Mouse (Mus musculus): Measurements from ENCODE around the gene Col5a1. TPM values are rescaled to one million over a fixed set of nuclear protein-coding genes. Genes with fewer than 3 reads are reported as not detected.

Col5a1 gene
- polyA plus RNA-seq, 1 experiment from 2014 or later: 37.4 TPM

- peaks cover 69% of the 10 kb centered on the region for H3K36me3 ChIP-seq
- DNase-seq (ENCODE audit: low spot score): no peak
- H3K27ac ChIP-seq: peak overlapping the region; percentile 68
- no peak overlapping the region for H3K4me3 ChIP-seq
- peaks cover 16% of the 10 kb centered on the region for H3K4me1 ChIP-seq
- H3K9me3 ChIP-seq: no peaks in the 10 kb centered on the region
- 0 out of 2 replicates have a peak, but pooled peaks cover 4% of the 10 kb centered on the region for H3K27me3 ChIP-seq (ENCODE audit: insufficient read depth, poor library complexity, severe bottlenecking)
- 80% methylated on average over 3 of the region's 3 CpGs for WGBS
Observed at GRCm38 (mm10) chr2:28000660-28001059, 114.4 kb downstream of the Col5a1 start.

DNA sequence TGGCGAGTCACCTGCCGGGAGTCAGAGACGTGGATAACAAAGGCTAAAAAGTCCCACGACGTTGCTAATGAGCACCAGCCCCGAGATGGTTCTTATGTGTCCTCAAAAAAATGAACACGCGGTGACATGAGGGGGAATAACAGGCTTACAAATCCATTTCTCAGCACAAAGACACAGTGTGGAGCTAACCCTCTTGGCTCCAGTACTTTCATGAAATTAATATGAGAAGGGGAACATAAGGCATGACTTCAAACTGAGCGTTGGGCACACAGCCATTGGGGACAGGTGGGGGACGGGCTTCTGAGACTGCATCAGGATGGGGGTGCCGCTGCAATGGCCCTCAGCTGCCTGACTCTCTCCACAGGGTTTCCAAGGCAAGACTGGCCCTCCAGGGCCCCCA is 115.0 kb downstream of the Col5a1 start:
- H3K27me3 ChIP-seq (ENCODE audit: insufficient read depth, poor library complexity, severe bottlenecking): 0 out of 2 replicates have a peak, but pooled peaks cover 4% of the 10 kb centered on the region
- H3K4me3 ChIP-seq: no peak overlapping the region
- no peak for DNase-seq (ENCODE audit: low spot score)
- peaks cover 69% of the 10 kb centered on the region for H3K36me3 ChIP-seq
- no peaks in the 10 kb centered on the region for H3K9me3 ChIP-seq
- peaks cover 20% of the 10 kb centered on the region for H3K4me1 ChIP-seq
- peak overlapping the region; percentile 68; the same call in 1 of the 2 replicates for H3K27ac ChIP-seq
- WGBS: 88% methylated on average over 11 of the region's 11 CpGs

DNA sequence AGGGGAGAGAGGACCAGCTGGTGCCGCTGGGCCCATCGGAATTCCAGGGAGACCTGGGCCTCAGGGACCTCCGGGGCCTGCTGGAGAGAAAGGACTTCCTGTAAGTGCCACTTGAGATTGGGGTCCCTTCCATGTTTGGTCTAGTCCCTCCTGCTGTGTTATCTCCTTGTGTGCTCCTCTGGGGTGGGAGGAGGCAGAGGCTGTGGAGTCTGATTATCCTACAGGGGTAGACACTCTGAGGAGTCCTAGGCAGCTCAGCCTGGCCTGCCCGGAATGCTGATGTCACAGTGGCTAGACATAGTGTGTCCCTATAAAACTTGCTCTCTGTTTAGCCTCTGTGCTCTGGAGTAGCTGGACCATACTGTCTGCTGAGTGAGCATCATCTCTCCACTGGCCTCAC is 119.0 kb downstream of the Col5a1 start:
- peak; percentile 90 for DNase-seq (ENCODE audit: low spot score)
- Histone ChIP-seq H3K9me3 (no peaks in the 10 kb centered on the region), H3K4me3 (no peak overlapping the region), H3K27me3 (ENCODE audit: insufficient read depth, poor library complexity, severe bottlenecking) (0 out of 2 replicates have a peak, but pooled peaks cover 4% of the 10 kb centered on the region), H3K36me3 (peaks cover 56% of the 10 kb centered on the region), H3K27ac (peak overlapping the region; percentile 80), H3K4me1 (peaks cover 33% of the 10 kb centered on the region)
- WGBS: 42% methylated on average over 4 of the region's 4 CpGs

DNA sequence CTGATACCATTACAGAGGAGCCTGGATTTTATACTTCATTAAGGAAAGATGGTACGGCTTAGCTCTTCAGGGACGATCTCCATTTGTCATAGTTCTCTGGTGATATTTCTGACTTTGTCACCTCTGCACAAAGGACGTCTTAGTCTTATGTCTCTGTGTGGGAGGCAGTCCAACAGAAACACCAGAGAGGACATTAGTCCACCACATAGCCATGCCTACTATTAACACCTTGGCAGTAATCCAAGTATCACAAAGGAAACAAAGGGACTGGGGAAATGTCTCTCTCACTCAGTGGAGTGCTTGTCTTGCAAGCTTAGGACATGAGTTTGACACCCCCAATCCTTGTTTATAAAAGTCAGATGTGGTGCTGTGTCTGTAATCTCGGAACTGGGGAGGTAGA is 122.0 kb downstream of the Col5a1 start:
- peaks cover 33% of the 10 kb centered on the region for H3K4me1 ChIP-seq
- H3K36me3 ChIP-seq: peaks cover 70% of the 10 kb centered on the region
- H3K27me3 ChIP-seq (ENCODE audit: insufficient read depth, poor library complexity, severe bottlenecking): 0 out of 2 replicates have a peak, but pooled peaks cover 4% of the 10 kb centered on the region
- 77% methylated on average over 4 of the region's 4 CpGs for WGBS
- H3K9me3 ChIP-seq: no peaks in the 10 kb centered on the region
- no peak for DNase-seq (ENCODE audit: low spot score)
- H3K27ac ChIP-seq: no peak overlapping the region
- H3K4me3 ChIP-seq: no peak overlapping the region

- Histone ChIP-seq H3K27ac (0 out of 2 replicates have a peak overlapping the region, but pooled peaks have one; percentile 5), H3K27me3 (ENCODE audit: insufficient read depth, poor library complexity, severe bottlenecking) (no peaks in the 10 kb centered on the region), H3K36me3 (peaks cover 80% of the 10 kb centered on the region), H3K9me3 (no peaks in the 10 kb centered on the region), H3K4me1 (peaks cover 15% of the 10 kb centered on the region; the same call in 1 of the 2 replicates), H3K4me3 (no peak overlapping the region)
- 79% methylated on average over 3 of the region's 3 CpGs for WGBS
- no peak for DNase-seq (ENCODE audit: low spot score)
Observed at GRCm38 (mm10) chr2:28012367-28012766, 126.1 kb downstream of the Col5a1 start.

DNA sequence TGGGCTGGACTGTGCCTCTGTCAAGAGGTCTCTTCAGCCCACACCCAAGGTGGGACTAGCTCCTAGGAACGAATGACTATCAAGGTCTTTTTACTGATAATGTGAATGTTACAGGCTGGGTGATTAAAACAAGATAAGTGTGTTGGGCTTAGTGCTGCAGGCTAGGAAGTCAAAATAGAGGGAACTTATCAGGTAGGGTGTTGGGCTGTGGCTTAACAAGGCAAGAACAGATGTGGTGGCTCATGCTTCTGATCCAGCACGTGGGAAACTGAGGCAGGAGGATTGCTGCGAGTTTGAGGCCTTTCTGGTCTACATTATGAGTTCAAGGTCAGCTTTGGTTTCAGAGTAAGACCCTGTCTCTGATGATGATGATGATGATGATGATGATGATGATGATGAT is 128.6 kb downstream of the Col5a1 start:
- DNase-seq (ENCODE audit: low spot score): no peak
- 75% methylated on average over 3 of the region's 3 CpGs for WGBS
- no peaks in the 10 kb centered on the region for H3K9me3 ChIP-seq
- H3K4me1 ChIP-seq: no peaks in the 10 kb centered on the region
- peaks cover 91% of the 10 kb centered on the region for H3K36me3 ChIP-seq
- no peak overlapping the region for H3K27ac ChIP-seq
- H3K4me3 ChIP-seq: no peak overlapping the region
- no peaks in the 10 kb centered on the region for H3K27me3 ChIP-seq (ENCODE audit: insufficient read depth, poor library complexity, severe bottlenecking)

GRCm38 (mm10) chr2:28024416-28024815 is 138.2 kb downstream of the Col5a1 start:
- no peak overlapping the region for H3K27ac ChIP-seq

DNA sequence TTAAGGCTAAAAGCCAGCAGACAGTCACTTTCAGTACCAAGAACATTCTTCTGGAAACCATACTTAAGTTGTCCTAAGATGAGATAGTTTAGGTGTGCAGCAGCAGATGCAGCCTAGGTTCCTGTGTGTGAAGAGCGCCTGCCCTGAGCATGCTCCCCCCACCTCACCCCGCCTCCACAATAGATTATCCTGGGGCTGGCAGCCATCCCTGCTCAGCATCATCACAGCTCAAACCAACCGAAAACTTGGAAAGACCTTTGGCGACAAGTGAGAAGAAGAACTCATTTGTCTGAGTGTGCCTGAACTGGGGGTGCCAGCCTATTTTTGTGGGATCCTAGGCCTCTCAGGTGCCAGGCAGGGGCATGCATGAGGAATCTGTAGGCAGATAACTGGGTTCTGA is 139.6 kb downstream of the Col5a1 start:
- Histone ChIP-seq H3K36me3 (peaks cover 81% of the 10 kb centered on the region), H3K4me3 (no peak overlapping the region), H3K4me1 (0 out of 2 replicates have a peak, but pooled peaks cover under 1% of the 10 kb centered on the region), H3K27ac (no peak overlapping the region), H3K9me3 (no peaks in the 10 kb centered on the region), H3K27me3 (ENCODE audit: insufficient read depth, poor library complexity, severe bottlenecking) (no peaks in the 10 kb centered on the region)
- DNase-seq (ENCODE audit: low spot score): no peak
- WGBS: 90% methylated on average over 4 of the region's 4 CpGs

More at GRCm38 (mm10) chr2:28024416-28024815, 138.2 kb downstream of the Col5a1 start:
- DNase-seq (ENCODE audit: low spot score): no peak
- H3K36me3 ChIP-seq: peaks cover 82% of the 10 kb centered on the region
- no peaks in the 10 kb centered on the region for H3K4me1 ChIP-seq
- WGBS: 95% methylated on average over 6 of the region's 6 CpGs
- no peaks in the 10 kb centered on the region for H3K27me3 ChIP-seq (ENCODE audit: insufficient read depth, poor library complexity, severe bottlenecking)
- no peak overlapping the region for H3K4me3 ChIP-seq
- no peaks in the 10 kb centered on the region for H3K9me3 ChIP-seq

DNA sequence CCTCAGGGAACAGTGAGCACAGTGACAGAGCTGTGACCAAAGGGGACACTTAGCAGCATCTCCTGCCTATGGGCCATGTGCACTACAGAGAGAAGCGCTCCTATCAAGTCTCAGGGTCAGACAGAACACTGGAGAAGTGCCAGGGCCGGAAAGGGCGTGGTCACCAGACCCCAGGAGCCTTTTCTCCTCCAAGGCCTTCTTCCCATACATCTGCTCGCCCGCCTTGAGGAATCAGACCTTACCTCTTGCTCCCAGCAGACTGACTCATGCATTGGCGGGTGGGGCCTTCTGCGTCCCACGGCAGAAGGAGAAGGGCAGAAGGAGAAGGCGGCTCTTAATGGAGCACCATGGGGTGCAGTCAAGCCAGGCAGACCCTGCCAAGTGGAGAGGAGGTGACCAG is 145.6 kb downstream of the Col5a1 start:
- Histone ChIP-seq H3K4me3 (no peak overlapping the region), H3K27ac (peak overlapping the region; percentile 36; the same call in 1 of the 2 replicates), H3K27me3 (ENCODE audit: insufficient read depth, poor library complexity, severe bottlenecking) (no peaks in the 10 kb centered on the region), H3K4me1 (peaks cover 20% of the 10 kb centered on the region), H3K36me3 (peaks cover 76% of the 10 kb centered on the region), H3K9me3 (no peaks in the 10 kb centered on the region)
- DNase-seq (ENCODE audit: low spot score): no peak
- WGBS: 80% methylated on average over 8 of the region's 9 CpGs

- Histone ChIP-seq H3K27me3 (ENCODE audit: insufficient read depth, poor library complexity, severe bottlenecking) (no peaks in the 10 kb centered on the region), H3K4me1 (peaks cover 20% of the 10 kb centered on the region), H3K27ac (0 out of 2 replicates have a peak overlapping the region, but pooled peaks have one; percentile 36), H3K9me3 (no peaks in the 10 kb centered on the region), H3K4me3 (no peak overlapping the region), H3K36me3 (peaks cover 75% of the 10 kb centered on the region)
- 80% methylated on average over 11 of the region's 11 CpGs for WGBS
- DNase-seq (ENCODE audit: low spot score): no peak
Observed at GRCm38 (mm10) chr2:28032469-28032868, 146.2 kb downstream of the Col5a1 start.

- Histone ChIP-seq H3K4me1 (peaks cover 20% of the 10 kb centered on the region), H3K36me3 (peaks cover 72% of the 10 kb centered on the region), H3K4me3 (no peak overlapping the region), H3K27me3 (ENCODE audit: insufficient read depth, poor library complexity, severe bottlenecking) (no peaks in the 10 kb centered on the region), H3K27ac (no peak overlapping the region), H3K9me3 (no peaks in the 10 kb centered on the region)
- WGBS: 87% methylated on average over 13 of the region's 13 CpGs
- DNase-seq (ENCODE audit: low spot score): no peak
Observed at GRCm38 (mm10) chr2:28034011-28034710, 147.9 kb downstream of the Col5a1 start.

DNA sequence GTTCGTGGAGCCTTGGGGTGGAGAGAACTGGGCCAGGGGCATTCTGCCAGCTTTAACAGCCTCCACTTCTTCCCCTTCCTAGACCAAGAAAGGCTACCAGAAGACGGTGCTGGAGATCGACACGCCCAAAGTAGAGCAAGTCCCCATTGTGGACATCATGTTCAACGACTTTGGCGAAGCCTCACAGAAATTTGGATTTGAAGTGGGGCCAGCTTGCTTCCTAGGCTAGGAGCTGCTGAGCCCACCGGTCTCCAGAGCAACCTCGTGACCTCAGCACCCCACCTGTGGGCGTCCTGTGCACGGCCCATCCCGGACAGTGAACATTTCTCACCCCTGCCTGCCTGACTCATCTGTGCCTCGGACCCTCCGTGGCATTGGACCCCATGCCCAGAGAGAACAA is 150.6 kb downstream of the Col5a1 start:
- 91% methylated on average over 13 of the region's 13 CpGs for WGBS
- no peak for DNase-seq (ENCODE audit: low spot score)

DNA sequence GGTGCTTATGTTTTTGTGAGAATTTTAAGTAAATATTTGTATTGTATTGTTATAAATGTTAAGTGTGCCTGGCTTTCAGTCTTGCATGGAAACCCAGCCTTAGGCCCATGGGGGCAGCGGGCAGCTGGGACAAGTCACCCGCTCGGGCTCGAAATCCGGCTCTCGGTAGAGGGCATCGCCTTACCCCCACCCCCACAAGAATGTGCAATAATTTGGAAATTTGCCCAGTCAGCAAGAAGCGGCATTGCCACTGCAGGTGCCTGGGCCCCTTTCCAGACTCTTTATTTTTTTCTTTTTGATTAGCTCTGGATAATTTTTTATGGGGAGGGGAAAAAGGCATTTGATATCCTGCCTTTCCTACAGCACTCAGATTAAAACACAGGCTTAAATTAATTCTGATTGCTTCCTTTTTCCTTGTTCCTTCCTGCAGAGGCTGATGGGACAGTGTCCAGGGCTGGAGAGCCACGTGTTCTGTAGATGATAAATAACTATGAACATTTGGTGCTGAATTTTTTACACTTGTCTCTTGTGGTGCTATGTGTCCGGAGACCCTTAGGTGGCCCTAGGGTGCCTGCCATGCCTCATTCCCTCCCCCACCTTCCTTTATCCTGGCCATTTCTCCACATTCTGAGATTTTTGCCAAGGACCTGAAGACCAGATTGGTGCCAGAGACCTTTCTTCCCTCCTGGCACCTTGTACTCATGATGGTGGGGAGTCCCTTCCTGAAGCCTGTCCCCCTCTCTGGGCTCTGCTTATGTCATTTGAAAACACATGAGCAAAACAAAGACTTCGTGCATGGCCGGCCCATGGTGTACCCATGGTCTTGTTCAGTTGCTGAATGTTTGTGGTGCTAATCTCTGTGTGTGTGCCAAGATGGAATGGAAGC is 151.5 kb downstream of the Col5a1 start:
- DNase-seq (ENCODE audit: low spot score): no peak
- no peaks in the 10 kb centered on the region for H3K27me3 ChIP-seq (ENCODE audit: insufficient read depth, poor library complexity, severe bottlenecking)
- 91% methylated on average over 12 of the region's 12 CpGs for WGBS
- no peak overlapping the region for H3K27ac ChIP-seq
- H3K4me3 ChIP-seq: no peak overlapping the region
- H3K4me1 ChIP-seq: no peaks in the 10 kb centered on the region
- H3K36me3 ChIP-seq: peaks cover 49% of the 10 kb centered on the region
- H3K9me3 ChIP-seq: no peaks in the 10 kb centered on the region

More for the DNA sequence above, 150.6 kb downstream of the Col5a1 start:
- H3K9me3 ChIP-seq: no peaks in the 10 kb centered on the region
- H3K36me3 ChIP-seq: peaks cover 55% of the 10 kb centered on the region
- H3K4me3 ChIP-seq: no peak overlapping the region
- H3K4me1 ChIP-seq: peaks cover 9% of the 10 kb centered on the region
- H3K27ac ChIP-seq: 0 out of 2 replicates have a peak overlapping the region, but pooled peaks have one; percentile 10
- no peaks in the 10 kb centered on the region for H3K27me3 ChIP-seq (ENCODE audit: insufficient read depth, poor library complexity, severe bottlenecking)

Data from heart, embryonic 10.5 days (tissue).